Mouse (Mus musculus): ENCODE results near the gene Syde1. TPM values are rescaled to one million over a fixed set of nuclear protein-coding genes. Genes with fewer than 3 reads are reported as not detected.

Syde1 gene
- total RNA-seq, 2 experiments from 2014 or later = 6.7 to 7.4 TPM

- H3K27ac ChIP-seq = peak within 1 kb of the TSS; percentile 98
- intact Hi-C loops (cut with DNase I) = loop anchor here (1.0 kb wide), 1 partner anchor 110 kb away; the partner anchor contains the start of gene Pdxk
- no peak; the same call in 1 of the 2 replicates for TF ChIP-seq CTCF (IDR thresholded peaks at IDR 0.05)
- H3K4me3 ChIP-seq = peak within 1 kb of the TSS; percentile 84
- peak; percentile 89 to 93 for DNase-seq (ENCODE audit: extremely low spot score in 1 of 2, low spot score in 2 of 2)
Observed at GRCm38 (mm10) chr10:78574250-78575104, 17.3 kb downstream of the Syde1 start, which contains the start of gene Ilvbl. TSS of gene Ilvbl (plus strand) at chr10:78574346.

GRCm38 (mm10) chr10:78573226-78573625, 18.5 kb downstream of the Syde1 start:
- Histone ChIP-seq H3K27ac (no peak overlapping the region), H3K4me3 (no peak overlapping the region)
- intact Hi-C loops (cut with DNase I) = no loop called here
- TF ChIP-seq CTCF (IDR thresholded peaks at IDR 0.05) = no peak
- DNase-seq (ENCODE audit: extremely low spot score in 1 of 2, low spot score in 2 of 2) = no peak

GRCm38 (mm10) chr10:78570897-78571296, 20.9 kb downstream of the Syde1 start:
- DNase-seq (ENCODE audit: extremely low spot score in 1 of 2, low spot score in 2 of 2) = no peak
- H3K27ac ChIP-seq = no peak overlapping the region
- intact Hi-C loops (cut with DNase I) = no loop called here
- no peak overlapping the region for H3K4me3 ChIP-seq
- TF ChIP-seq CTCF (IDR thresholded peaks at IDR 0.05) = no peak

GRCm38 (mm10) chr10:78570416-78570815, 21.3 kb downstream of the Syde1 start:
- intact Hi-C loops (cut with DNase I) = no loop called here
- Histone ChIP-seq H3K4me3 (no peak overlapping the region), H3K27ac (no peak overlapping the region)
- no peak for TF ChIP-seq CTCF (IDR thresholded peaks at IDR 0.05)
- DNase-seq (ENCODE audit: extremely low spot score in 1 of 2, low spot score in 2 of 2) = no peak

- TF ChIP-seq CTCF (IDR thresholded peaks at IDR 0.05) = no peak
- Histone ChIP-seq H3K4me3 (no peak overlapping the region), H3K27ac (no peak overlapping the region)
- intact Hi-C loops (cut with DNase I) = no loop called here
- no peak for DNase-seq (ENCODE audit: extremely low spot score in 1 of 2, low spot score in 2 of 2)
Observed at GRCm38 (mm10) chr10:78569686-78570085, 22.1 kb downstream of the Syde1 start.

GRCm38 (mm10) chr10:78569191-78569590, 22.6 kb downstream of the Syde1 start:
- no peak for TF ChIP-seq CTCF (IDR thresholded peaks at IDR 0.05)
- intact Hi-C loops (cut with DNase I) = no loop called here
- H3K27ac ChIP-seq = no peak overlapping the region

GRCm38 (mm10) chr10:78565070-78565469, 26.7 kb downstream of the Syde1 start:
- no peak for DNase-seq (ENCODE audit: extremely low spot score in 1 of 2, low spot score in 2 of 2)
- no peak overlapping the region for H3K4me3 ChIP-seq
- no peak overlapping the region for H3K27ac ChIP-seq
- TF ChIP-seq CTCF (IDR thresholded peaks at IDR 0.05) = no peak
- intact Hi-C loops (cut with DNase I) = no loop called here

More at GRCm38 (mm10) chr10:78569191-78569590, 22.6 kb downstream of the Syde1 start:
- H3K4me3 ChIP-seq = no peak overlapping the region
- no peak for DNase-seq (ENCODE audit: extremely low spot score in 1 of 2, low spot score in 2 of 2)

GRCm38 (mm10) chr10:78540943-78541342, 50.8 kb downstream of the Syde1 start:
- peak; percentile 37 for TF ChIP-seq CTCF (IDR thresholded peaks at IDR 0.05)
- H3K27ac ChIP-seq = no peak overlapping the region
- no peak overlapping the region for H3K4me3 ChIP-seq
- DNase-seq (ENCODE audit: extremely low spot score in 1 of 2, low spot score in 2 of 2) = no peak
- intact Hi-C loops (cut with DNase I) = loop anchor here (2.0 kb wide), 1 partner anchor 64 kb away; no protein-coding TSS in a partner anchor

Other genes with a start within 250 kb of the Syde1 start
- 100 to 1,000 TPM; 246 to 255 TPM for gene Agpat3, start 239.5 kb downstream of the Syde1 start, total RNA-seq (2021)
- 100 to 1,000 TPM; 339 to 348 TPM for gene Rrp1, start 178.9 kb downstream of the Syde1 start, total RNA-seq (2021)
- 10 to 100 TPM; 41.0 to 41.7 TPM for gene Cstb, start 166.3 kb downstream of the Syde1 start, total RNA-seq (2021)
- 100 to 1,000 TPM; 114 to 118 TPM for gene Pdxk, start 127.0 kb downstream of the Syde1 start, total RNA-seq (2021)
- not detected for gene Olfr1358, start 74.5 kb downstream of the Syde1 start, total RNA-seq (2021)
- gene Ilvbl, start 17.6 kb downstream of the Syde1 start, total RNA-seq (2021) = 10 to 100 TPM; 29.4 to 30.6 TPM
- gene Olfr1357, start 26.1 kb upstream of the Syde1 start, total RNA-seq (2021) = not detected
- not detected for gene Casp14, start 126.3 kb upstream of the Syde1 start, total RNA-seq (2021)
- gene Ccdc105, start 161.1 kb upstream of the Syde1 start, total RNA-seq (2021) = under 1 TPM; 0.59 to 0.79 TPM
- gene Slc1a6, start 188.5 kb upstream of the Syde1 start, total RNA-seq (2021) = 10 to 100 TPM; 12.6 to 13.0 TPM